Mouse (Mus musculus): ENCODE results near the gene Pabpc6.

Pabpc6 gene

DNA sequence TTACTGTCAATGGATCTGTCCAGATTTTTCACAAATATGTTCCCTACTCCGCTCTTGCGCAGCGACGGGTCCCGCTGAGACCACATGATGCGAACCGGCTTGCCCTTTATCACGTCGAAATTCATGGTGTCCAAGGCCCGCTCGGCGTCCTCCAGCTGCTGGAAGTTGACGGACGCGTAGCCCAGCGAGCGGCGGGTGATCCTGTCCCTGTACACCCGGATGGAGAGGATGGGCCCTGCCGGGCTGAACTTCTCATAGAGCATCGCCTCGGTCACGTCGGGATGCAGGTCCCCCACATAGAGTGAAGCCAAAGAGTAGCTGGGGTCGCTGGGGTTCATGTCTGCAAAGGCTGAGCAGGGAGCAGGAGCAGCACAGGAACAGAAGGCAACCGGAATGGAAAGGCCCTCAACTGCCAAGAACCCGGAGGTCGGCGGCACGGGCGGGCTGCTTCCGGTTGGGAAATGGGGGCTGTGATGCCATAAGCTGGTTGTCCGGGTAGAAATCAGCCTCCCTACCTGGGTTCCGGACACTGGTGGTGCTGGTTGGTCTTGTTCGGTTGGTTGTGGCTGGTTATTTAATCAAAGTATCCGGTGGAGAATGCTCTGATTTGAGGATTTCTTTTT, at the start of gene Pabpc6:
TSS of gene Pabpc6 (minus strand) at position 435 of the 623 bp plus-strand sequence.
- DNase-seq (ENCODE audit: low spot score) = no peak

DNA sequence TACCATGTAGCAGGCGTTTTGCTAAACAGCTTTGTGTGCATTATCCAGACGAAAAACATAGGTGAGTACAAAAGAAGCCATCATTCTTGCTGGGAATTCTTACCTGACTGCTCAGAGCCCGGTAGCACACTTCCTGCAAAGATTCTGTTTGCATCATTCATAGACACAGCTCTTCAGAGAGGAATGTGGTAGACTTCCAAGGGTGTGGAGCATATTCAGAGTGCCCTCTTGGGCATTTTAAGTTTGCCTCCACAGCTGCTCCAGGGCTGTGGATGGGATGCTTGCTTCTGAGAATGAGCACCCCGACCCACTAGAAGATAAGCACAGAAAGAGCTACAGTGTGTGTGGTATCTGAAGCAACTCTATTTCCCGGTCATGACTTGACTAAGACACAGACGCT, 41.4 kb upstream of the Pabpc6 start:
- DNase-seq (ENCODE audit: low spot score) = no peak

- DNase-seq (ENCODE audit: low spot score) = no peak
Observed at GRCm38 (mm10) chr17:9708888-9709287, 39.4 kb upstream of the Pabpc6 start.

GRCm38 (mm10) chr17:9707356-9707755, 37.8 kb upstream of the Pabpc6 start:
- no peak for DNase-seq (ENCODE audit: low spot score)

DNA sequence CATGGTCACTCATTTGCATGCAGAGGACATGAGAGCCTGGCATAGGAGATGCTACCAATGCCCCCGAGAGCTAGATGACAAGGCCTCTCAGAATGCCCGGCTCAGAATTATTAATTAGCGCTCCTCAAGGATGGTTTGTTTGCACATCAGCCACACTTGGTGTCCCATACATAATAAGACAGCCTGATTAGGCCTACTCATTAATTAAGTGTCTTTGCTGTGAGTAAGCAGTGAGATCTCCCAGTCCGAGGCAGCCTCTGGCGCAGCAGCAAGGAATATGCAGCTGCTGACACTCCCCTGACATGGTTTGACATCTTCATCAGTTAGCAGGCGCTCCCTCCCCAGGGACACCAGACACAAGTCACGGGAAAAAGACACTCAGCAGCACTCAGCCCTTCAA, 28.2 kb upstream of the Pabpc6 start:
- no peak for DNase-seq (ENCODE audit: low spot score)

DNA sequence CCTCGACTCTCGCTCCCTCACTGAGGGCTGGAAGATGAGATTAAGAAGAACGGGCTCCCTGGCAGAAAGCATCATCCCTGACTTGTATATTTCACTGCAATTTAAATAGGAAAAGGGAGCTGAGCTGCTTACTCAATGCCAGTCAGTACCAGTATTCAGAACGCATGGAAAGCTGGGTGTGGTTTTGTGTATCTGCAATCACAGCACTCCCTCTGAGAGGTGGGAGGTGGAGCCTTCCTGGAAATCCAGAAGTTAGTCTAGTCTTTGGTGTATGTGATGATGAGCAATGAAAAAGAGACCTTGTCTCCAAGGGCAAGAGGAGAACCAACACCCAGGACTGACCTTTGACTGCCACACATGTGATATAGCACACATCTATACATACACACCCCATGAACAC, 21.7 kb upstream of the Pabpc6 start:
- DNase-seq (ENCODE audit: low spot score) = no peak

DNA sequence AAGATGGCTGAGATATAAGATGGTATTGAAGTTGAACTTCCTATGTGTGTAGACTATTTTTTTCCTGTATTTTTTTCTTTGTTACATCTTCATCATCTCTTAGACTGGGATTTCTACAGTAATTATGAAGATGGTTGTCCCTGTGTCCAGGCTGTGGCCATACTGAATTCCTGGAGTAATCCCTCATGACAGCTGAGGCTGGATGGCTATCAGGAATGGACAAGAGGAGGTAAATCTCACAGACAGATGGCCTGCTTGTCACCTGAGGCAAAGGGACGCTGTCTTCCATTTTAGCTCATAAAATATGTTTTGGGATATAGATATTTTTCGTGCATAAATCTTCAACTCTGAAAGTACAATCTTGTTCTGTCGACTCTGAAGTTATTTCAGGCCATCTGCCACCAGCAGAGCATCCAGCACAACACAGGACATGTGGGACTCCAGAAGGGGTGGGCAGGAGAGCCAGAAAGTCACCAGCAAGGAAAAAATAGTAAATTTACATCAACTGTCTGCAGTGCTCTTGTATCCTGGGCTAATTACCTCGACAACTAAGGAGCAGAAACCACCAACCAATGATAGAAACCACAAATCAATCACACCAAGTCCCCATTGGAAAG, 14.1 kb upstream of the Pabpc6 start:
- no peak for DNase-seq (ENCODE audit: low spot score)

DNA sequence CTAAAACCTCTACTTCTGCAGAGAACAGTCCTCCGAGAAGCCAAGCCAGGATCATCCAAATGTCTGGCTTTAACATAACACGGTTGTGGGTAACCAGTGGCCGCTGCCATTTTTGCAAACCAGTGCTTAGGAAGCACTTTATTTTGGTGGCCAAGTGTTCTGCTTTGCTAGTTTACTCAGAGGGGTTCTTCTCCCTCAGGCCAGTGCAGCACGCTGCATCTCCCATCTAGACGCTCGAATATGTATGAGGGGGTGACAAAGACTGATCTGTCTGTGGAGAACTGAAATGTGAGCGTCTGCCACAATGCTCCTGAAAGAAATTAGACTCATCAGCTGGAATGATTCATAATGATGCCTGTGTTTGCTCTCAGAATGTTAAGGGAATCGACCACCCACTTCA, 11.2 kb upstream of the Pabpc6 start:
- no peak for DNase-seq (ENCODE audit: low spot score)

DNA sequence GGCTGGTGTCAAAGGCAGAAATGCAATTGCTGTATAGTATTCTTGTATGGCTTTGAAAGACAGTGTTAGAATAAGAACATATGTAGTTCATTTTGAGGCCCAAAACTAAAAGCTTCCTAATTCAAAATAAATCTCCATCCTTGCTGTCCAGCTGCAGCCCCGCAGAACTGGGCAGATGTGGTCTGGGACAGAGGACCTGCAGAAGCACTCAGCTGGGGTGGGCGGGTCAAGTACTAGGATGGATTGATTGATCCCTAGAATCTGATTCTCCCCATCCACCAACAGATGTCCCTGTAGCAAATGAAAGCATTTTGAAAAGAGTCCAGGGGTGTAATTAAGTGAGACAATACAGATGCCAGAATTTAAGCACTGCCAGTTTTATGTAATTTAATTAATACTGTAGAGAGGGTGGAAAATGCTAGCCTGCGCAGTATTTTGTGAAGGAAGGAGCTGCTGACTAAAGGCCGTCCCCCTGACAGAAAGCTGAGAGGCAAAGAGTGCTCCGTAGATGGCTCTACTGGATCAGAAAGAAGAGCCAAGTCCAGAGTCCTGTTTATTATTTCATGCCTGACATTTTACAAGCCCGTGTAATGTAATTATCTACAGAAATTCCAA, 5.8 kb upstream of the Pabpc6 start:
- no peak for DNase-seq (ENCODE audit: low spot score)

DNA sequence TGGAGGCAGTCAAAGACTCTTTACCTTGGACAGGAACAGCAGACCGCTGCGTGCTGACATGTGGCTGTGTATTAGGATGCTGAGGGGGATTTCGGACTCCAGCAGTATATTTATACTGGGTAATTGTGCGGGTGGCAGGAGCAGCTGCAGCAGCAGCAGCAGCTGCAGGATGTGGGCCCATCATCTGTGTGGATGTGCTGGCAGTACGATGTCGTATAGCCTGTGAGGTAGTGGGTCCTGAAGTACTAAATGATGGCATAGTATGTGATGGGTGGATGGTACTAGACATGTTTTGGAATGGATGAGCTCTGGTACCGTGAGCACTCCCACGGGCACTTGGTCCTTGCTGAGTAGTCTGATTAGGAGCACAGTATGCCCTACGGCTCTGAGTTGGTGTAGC, 1.6 kb downstream of the Pabpc6 start:
- no peak for DNase-seq (ENCODE audit: low spot score)

DNA sequence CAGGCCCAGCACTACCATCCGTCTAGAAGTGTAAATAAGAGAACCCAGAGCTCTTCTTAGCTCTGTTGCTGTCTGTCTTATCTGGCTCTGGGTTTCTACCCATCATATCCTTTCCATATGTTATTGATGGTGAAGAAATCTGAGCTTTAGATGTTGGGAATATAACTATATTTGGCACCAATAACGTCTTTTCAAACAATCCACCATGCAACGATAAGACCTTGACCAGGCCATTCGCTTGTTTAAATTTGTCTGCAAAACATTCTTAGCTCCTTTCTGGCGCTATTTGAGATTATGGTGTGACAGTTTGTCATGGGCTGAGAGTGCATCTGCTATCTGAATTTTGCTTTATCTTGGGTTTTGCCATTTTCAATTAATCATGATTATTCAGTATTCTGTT, 10.9 kb downstream of the Pabpc6 start:
- no peak for DNase-seq (ENCODE audit: low spot score)

DNA sequence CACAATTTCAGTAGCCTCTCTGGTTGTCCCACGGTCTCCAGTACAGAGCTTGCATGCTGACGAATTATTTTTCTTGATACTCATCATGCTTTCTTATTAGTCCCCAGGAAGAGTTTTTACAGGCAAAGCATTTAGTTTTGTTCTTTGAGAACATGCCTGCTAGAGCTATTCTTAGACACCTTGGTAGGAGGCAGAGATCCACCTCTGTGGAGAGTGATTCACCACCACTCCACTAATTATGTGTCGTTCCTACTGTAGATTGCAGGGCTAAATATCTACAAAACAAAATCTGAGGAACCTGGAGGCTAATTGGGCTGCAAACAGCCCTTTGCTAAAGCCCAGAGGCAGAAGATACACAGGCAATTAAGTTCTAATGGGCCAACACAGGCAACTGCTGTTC, 15.4 kb downstream of the Pabpc6 start:
- DNase-seq (ENCODE audit: low spot score) = no peak

- no peak for DNase-seq (ENCODE audit: low spot score)
Observed at GRCm38 (mm10) chr17:9647644-9648043, 21.9 kb downstream of the Pabpc6 start.

DNA sequence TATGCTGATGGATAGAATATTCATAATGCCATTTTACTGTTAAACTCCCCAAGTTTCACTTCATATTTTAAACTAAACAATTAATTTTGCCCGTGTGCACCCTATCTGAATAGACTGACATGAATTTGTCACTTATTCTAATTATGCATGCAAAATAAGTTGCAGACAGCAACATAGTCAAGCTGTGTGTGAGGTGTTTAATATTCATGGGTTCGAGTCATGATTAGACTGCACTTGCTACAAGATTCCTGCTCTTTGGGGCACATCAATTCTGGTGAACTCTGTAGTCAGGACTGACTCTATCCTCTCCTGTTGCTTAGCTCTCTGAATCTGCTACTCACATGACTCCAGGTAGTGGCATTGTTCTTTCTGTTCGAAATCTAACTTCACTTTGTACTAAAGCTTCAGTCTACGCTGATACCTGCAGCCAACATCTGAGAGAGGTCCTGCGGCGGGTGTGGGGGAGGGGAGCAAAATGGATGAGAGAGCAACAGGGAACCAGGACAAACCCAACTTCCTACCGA, 25.8 kb downstream of the Pabpc6 start:
- DNase-seq (ENCODE audit: low spot score) = no peak

- DNase-seq (ENCODE audit: low spot score) = no peak
Observed at GRCm38 (mm10) chr17:9637011-9637410, 32.5 kb downstream of the Pabpc6 start.

DNA sequence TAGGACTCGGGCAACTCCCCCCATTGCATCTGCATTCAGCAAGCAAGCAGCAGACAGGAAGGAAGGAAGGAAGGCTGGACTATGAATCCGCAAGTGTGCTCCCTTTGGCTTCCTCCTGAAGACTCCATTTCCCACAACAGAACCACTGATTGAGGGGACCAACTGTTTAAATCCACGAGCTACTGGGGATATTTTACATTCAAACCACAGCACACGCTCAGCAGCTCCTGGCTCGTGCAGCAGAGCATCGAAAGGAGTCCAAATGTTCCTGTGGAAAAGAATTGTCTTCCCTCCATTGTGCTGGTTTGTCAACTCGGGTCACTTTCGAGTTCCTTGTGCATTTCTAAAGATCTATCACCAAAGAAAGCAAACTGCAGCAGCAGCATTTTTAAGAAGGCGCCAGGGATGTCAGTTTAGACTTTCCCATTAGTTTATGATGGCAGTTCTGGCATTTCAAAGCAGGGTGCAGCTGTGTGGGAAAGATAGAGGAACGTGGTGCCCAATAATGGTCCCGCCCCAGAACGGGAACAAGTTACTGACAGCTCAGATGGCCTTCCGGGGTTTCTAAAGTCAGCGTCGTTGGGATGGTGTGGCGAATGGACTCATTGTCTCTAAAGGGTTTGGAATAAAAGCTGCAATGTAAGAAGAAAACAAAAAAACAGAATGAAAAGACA, 36.8 kb downstream of the Pabpc6 start:
- DNase-seq (ENCODE audit: low spot score) = no peak

- DNase-seq (ENCODE audit: low spot score) = no peak
Observed at GRCm38 (mm10) chr17:9632140-9632539, 37.4 kb downstream of the Pabpc6 start.

GRCm38 (mm10) chr17:9631081-9631480, 38.4 kb downstream of the Pabpc6 start:
- no peak for DNase-seq (ENCODE audit: low spot score)

DNA sequence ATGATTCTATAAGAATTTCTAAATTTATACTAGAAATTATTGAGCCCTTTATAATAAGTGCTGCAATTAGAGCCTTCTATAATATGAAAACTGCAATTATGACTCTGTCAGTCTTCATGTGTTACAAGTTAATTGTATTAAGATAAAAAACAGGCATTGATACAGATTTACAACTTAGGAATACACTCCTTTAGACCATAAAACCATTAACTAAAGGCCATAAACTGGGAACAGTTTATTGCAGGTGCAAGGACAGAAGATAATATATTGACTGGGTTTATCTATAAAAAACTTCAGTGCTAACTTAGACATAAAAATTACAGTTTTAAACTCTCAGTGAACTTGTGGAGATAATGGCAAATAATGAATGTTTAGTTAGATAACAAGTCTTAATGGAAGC, 42.5 kb downstream of the Pabpc6 start:
- no peak for DNase-seq (ENCODE audit: low spot score)
